Mouse (Mus musculus) limb, embryonic 13.5 days (tissue): ENCODE data around the gene Coa4. TPM values are rescaled to one million over a fixed set of nuclear protein-coding genes. Genes with fewer than 3 reads are reported as not detected.

Source experiments
- ATAC-seq: fragments of 200-750 bp; cut with Nextera tagmentation; 2 replicates; pipeline ENCODE4 v1.8.0; 2017; ENCODE audit warnings: low read depth, moderate number of reproducible peaks, moderate TSS enrichment; ENCODE audit not compliant: low FRiP score
- H3K27ac ChIP-seq: fragments of 300-500 bp; sonication (generic); 2 replicates; pipeline ENCODE4 v1.5.1; 2015; ENCODE audit warnings: inconsistent platforms, mild to moderate bottlenecking, moderate library complexity
- H3K27me3 ChIP-seq: fragments of 300-500 bp; sonication (generic); 2 replicates; pipeline ENCODE4 v1.6.1; 2015; ENCODE audit warnings: mild to moderate bottlenecking, inconsistent platforms
- H3K36me3 ChIP-seq: fragments of 300-500 bp; sonication (generic); 2 replicates; pipeline ENCODE4 v1.6.1; 2015; ENCODE audit warnings: inconsistent platforms, mild to moderate bottlenecking, moderate library complexity
- H3K4me1 ChIP-seq: fragments of 300-500 bp; sonication (generic); 2 replicates; pipeline ENCODE4 v1.6.1; 2015; ENCODE audit warnings: inconsistent platforms
- H3K4me2 ChIP-seq: fragments of 300-500 bp; sonication (generic); replicated peaks from 2 replicates; pipeline ENCODE4 v1.6.1; 2015; ENCODE audit warnings: inconsistent platforms, mild to moderate bottlenecking, moderate library complexity
- H3K4me3 ChIP-seq: fragments of 300-500 bp; sonication (generic); 2 replicates; pipeline ENCODE4 v1.5.1; 2015; ENCODE audit warnings: moderate library complexity, mild to moderate bottlenecking, inconsistent platforms
- H3K9ac ChIP-seq: fragments of 300-500 bp; sonication (generic); 2 replicates; pipeline ENCODE4 v1.6.1; 2015; ENCODE audit warnings: mild to moderate bottlenecking, inconsistent platforms
- H3K9me3 ChIP-seq: fragments of 300-500 bp; sonication (generic); 2 replicates; pipeline ENCODE4 v1.6.1; 2016; ENCODE audit warnings: inconsistent platforms
- WGBS: fragments of 180-500 bp; shearing (Covaris S2); methylation state at CpG from one replicate; pipeline ENCODE4 v1.1.7; 2015; 5-methylcytosine and 5-hydroxymethylcytosine counted together
- polyA plus RNA-seq: library from polyadenylated mRNA; unstranded; fragments of >200 nt; fragmentation: Nextera tagmentation; extraction: Ambion mirVana; gene quantifications from 2 replicates; pipeline ENCODE4 v1.2.1, GENCODE M21; 2015

The Coa4 gene
- polyA plus RNA-seq: 18.3 and 18.5 TPM in 2 replicates

DNA sequence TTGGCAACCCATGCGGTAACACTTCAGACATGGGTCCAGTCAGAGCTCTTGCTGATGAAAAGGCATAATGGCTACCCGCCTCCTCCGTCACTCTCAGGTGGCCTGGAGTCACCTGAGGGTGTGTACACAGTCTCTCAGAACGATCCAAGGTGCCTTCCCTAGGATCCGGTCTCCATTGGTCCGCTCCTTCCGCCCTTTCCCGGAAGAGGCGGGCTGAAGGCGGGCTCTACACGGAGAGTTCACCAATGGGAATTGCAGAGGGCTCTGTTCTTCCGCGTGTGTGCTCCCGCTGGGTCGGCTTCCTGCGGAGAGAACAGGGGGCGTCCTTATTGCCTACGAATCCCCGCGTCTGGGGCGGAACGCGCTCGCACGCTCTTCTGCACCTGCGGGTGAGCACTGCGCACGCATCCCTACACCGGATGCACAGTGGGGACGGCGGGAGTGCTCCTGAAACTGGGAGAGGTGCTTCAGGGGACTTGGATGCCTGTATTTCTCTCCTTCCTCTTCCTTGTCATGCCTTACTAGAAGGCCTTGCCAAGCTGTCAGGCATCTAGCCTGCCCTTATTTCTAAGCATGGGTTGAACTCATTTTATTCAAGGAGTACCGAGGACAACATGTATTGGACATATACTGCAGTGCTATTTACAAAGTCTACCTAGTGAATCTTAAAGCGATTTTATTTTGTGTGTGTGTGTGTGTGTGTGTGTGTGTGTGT lies at the start of gene Coa4:
TSS of gene Coa4 (plus strand) at position 268 of the 715 bp plus-strand sequence.
- H3K4me2 ChIP-seq: peak within 1 kb of the TSS; percentile 72
- no peaks in the 10 kb centered on the region for H3K9me3 ChIP-seq
- H3K4me1 ChIP-seq: peaks cover 11% of the 10 kb centered on the region
- H3K9ac ChIP-seq: peak within 1 kb of the TSS; percentile 75
- H3K36me3 ChIP-seq: peaks cover 20% of the 10 kb centered on the region
- peak within 1 kb of the TSS; percentile 64 for H3K4me3 ChIP-seq
- peak within 1 kb of the TSS; percentile 73 for H3K27ac ChIP-seq
- peak; percentile 100 for ATAC-seq
- no peaks in the 10 kb centered on the region for H3K27me3 ChIP-seq
- WGBS: under 1% methylated on average over 33 of the region's 33 CpGs

DNA sequence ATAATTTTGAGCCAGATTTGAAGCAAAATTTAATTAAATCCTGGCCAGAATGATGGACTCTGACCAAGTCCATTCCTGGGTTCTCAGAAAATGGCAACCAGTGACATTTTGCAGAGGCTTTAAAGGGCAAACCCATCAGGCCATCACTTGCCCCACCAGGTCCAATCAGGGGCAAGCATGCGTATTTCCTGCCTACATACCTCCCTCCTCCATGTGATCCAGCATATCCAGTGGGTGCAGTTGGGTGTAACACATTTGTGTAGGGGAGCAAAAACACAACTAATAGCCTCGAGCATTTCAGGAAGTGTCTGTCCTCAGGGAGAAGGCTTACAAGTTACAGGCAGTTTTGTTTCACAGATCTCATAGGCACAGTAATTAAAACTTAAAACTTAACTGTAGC lies 49.6 kb upstream of the Coa4 start:
- Histone ChIP-seq H3K27ac (no peak overlapping the region), H3K9me3 (no peaks in the 10 kb centered on the region), H3K27me3 (no peaks in the 10 kb centered on the region), H3K4me3 (no peak overlapping the region), H3K9ac (no peak overlapping the region), H3K36me3 (no peaks in the 10 kb centered on the region), H3K4me1 (peaks cover 7% of the 10 kb centered on the region; the same call in 1 of the 2 replicates), H3K4me2 (no peak overlapping the region)
- ATAC-seq: no peak
- WGBS: 55% methylated on average over 2 of the region's 2 CpGs

DNA sequence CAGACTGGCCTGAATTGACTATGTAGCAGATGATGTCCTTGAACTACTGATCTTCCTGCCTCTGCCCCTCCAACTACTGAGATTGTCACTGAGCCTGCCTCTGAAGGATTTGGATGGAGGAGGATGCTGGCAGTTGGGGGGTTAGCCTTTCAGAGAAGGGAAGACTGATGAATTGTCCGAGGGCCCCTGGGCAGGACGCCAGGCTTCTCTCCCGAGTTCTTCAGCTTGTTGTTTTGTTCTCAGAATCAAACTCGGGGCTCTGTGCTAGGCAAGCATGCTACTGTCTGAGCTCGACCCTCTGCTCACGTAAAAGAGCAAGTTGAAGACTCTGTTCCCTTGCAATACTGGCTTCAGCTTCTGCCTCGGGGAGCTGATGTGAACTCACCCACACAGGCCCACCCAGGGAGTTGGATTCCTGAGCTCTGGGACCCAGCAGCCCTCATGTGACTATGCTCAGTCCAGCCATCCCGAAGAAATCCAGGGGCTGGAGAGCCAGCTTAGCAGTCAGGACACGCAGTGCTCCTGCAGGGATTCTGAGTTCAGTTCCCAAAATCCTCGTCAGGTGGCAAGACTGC lies 48.3 kb upstream of the Coa4 start:
- no peak for ATAC-seq
- WGBS: 46% methylated on average over 10 of the region's 10 CpGs
- H3K4me1 ChIP-seq: peaks cover 19% of the 10 kb centered on the region
- H3K4me3 ChIP-seq: no peak overlapping the region
- no peak overlapping the region for H3K9ac ChIP-seq
- no peaks in the 10 kb centered on the region for H3K27me3 ChIP-seq
- H3K9me3 ChIP-seq: no peaks in the 10 kb centered on the region
- no peak overlapping the region for H3K4me2 ChIP-seq
- H3K36me3 ChIP-seq: no peaks in the 10 kb centered on the region
- H3K27ac ChIP-seq: no peak overlapping the region

DNA sequence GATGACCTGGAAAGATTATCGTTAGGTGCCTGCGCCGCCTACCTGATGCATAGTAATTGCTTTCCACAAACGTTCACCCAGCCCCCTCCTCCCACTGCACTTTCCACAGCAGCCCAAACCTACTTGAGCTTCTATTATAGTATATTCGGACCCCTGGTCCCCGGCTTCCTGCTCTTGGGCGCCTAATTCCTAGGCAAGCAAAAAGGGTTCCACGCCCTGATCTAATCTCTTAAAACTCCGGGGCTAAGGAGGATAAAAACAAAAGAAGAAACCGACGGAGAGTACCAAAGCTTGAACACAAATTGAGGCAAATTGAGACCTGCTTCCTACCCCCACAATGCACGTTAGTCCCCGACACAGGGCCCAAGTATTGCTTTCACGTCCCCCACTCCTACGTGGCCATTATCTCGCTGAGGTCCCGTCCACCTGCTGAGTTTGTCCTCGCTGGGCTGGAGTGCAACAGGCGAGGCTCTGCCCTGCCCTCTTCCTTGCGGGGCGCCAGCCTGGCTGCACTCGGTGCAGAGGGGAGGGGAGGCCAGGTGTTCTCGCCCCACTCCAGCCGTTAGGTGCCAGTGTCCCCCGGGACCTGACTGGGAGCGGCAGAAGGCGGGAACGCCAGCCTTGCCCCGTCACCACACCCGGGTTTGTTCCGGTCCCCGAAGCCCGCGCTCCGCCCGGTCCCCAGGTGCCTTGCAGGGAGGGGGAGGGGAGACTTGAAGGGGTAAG lies 44.3 kb upstream of the Coa4 start:
- peak; percentile 32; the same call in 1 of the 2 replicates for ATAC-seq
- Histone ChIP-seq H3K4me1 (peaks cover 53% of the 10 kb centered on the region), H3K27ac (no peak overlapping the region), H3K36me3 (peaks cover 11% of the 10 kb centered on the region), H3K9ac (peak overlapping the region; percentile 67), H3K4me2 (peak overlapping the region; percentile 83), H3K9me3 (no peaks in the 10 kb centered on the region), H3K4me3 (peak overlapping the region; percentile 52), H3K27me3 (no peaks in the 10 kb centered on the region)
- whole genome bisulfite sequencing: 2% methylated on average over 36 of the region's 36 CpGs

DNA sequence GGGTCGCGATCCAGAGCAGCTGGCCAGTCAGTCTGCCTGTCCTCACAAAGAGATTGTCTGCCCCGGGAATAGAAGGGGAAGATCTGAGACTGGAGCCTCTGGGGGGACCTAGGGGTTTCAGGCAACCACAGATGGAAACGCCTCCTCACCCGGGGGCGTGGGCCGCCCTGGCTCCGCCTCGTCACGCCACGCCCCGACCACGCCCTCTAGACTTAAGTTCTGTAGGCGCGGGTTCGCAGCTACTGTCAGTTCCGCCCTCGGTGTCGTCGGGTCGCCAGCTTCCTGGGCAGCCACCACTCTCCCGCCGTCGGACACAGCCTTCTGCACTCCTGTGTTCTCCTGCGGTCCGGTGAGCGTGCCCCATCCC lies 43.8 kb upstream of the Coa4 start, which contains the start of gene Ucp2:
TSS of gene Ucp2 (plus strand) at position 221 of the 367 bp plus-strand sequence.
- ATAC-seq: peak; percentile 41
- peaks cover 53% of the 10 kb centered on the region for H3K4me1 ChIP-seq
- H3K4me2 ChIP-seq: peak within 1 kb of the TSS; percentile 83

DNA sequence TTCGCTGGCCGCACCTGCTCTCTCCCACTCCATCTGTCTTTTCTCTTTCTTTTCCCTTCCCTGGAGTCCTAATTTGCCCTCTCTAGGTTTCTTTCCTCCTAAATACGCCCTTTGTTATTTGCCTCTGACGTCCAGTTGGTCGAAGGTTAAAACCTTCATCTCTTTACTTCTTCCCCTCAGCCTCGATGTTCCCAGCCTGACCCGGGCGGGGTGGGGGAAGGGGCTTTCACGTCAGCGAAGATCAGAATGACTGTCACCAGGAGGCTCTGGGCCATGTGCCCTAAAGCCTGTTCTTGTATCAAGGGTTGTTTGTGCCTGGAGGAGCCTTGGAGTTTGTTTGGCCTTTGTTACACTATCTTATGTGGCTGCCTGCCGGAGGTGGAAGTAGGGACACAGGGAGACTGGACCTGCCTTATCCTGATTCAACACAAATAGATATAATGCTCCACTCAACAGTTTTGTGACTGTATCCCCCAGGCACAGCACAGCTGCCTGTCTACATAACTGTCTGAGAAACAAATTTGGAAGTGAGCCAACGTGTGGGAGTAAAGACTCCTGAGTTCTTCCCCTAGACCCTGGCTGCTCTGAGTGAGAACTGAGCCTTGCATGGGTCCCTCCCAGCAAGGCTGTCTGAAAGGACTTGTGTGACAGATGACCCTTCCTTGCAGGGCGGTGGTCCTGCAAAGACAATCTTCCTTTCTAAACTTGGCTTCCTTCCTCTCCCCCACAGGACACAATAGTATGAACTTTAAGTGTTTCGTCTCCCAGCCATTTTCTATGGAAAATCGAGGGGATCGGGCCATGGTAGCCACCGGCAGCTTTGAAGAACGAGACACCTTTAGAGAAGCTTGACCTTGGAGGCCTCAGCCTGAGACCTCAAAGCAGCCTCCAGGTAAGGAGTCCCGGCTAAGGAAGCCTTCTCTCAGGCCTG lies 43.1 kb upstream of the Coa4 start:
- 35% methylated on average over 19 of the region's 19 CpGs for WGBS
- ATAC-seq: 0 out of 2 replicates have a peak, but pooled peaks have one; percentile 37
- Histone ChIP-seq H3K4me2 (peak overlapping the region; percentile 83), H3K4me3 (peak overlapping the region; percentile 52), H3K9ac (peak overlapping the region; percentile 67), H3K9me3 (no peaks in the 10 kb centered on the region), H3K27me3 (no peaks in the 10 kb centered on the region), H3K4me1 (peaks cover 49% of the 10 kb centered on the region), H3K36me3 (peaks cover 23% of the 10 kb centered on the region), H3K27ac (peak overlapping the region; percentile 72; the same call in 1 of the 2 replicates)

More for the DNA sequence above, 43.8 kb upstream of the Coa4 start, which contains the start of gene Ucp2:
- Histone ChIP-seq H3K4me3 (peak within 1 kb of the TSS; percentile 52), H3K27ac (peak within 1 kb of the TSS; percentile 72; the same call in 1 of the 2 replicates), H3K9ac (peak within 1 kb of the TSS; percentile 67), H3K9me3 (no peaks in the 10 kb centered on the region), H3K27me3 (no peaks in the 10 kb centered on the region), H3K36me3 (peaks cover 17% of the 10 kb centered on the region)
- under 1% methylated on average over 27 of the region's 27 CpGs for WGBS

DNA sequence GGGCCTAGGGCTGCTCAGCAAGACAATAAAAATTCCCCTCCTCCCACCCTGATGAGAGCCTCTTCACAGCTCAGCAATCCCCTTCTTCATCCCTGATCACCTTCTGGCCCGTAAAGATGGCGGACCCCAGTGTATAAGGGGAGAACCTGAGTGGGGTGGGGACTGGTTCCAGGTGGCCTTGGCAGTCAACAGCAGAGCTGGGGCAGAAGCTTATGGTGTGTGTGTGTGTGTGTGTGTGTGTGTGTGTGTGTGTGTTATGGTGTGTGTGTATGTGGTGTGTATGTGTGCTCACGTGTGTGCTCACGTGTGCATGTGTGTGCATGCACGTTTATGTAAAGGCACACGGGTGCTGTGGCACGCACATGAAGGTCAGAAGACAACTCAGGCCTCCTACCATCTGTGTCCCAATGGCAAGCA lies 42.4 kb upstream of the Coa4 start:
- Histone ChIP-seq H3K4me1 (peaks cover 49% of the 10 kb centered on the region), H3K9ac (peak overlapping the region; percentile 67; the same call in 1 of the 2 replicates), H3K9me3 (no peaks in the 10 kb centered on the region), H3K4me3 (peak overlapping the region; percentile 52), H3K27me3 (no peaks in the 10 kb centered on the region), H3K27ac (peak overlapping the region; percentile 72), H3K36me3 (peaks cover 30% of the 10 kb centered on the region), H3K4me2 (peak overlapping the region; percentile 83)
- ATAC-seq: no peak
- WGBS: 79% methylated on average over 7 of the region's 7 CpGs

DNA sequence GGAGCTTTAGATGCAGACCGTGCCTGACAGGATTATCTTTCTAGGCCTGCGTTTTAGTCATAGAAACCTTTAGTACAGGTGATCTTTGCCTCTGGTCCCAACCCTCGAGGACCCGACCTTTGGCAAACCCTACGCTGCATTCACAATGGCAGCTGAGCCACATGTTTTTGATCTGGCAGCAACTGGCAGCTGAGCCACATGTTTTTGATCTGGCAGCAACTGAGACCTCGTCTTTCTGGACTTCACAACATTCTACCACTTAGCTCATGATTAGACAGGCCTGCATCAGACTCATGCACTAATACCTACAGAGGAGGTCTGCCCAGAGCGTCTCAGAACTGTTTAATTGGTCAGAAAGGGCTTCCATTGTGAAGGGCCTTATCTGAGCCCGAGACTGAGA lies 41.8 kb upstream of the Coa4 start:
- peak overlapping the region; percentile 48 for H3K9ac ChIP-seq
- peak overlapping the region; percentile 52 for H3K4me3 ChIP-seq
- H3K9me3 ChIP-seq: no peaks in the 10 kb centered on the region
- 16% methylated on average over 8 of the region's 8 CpGs for WGBS
- H3K27ac ChIP-seq: peak overlapping the region; percentile 72
- H3K4me1 ChIP-seq: peaks cover 49% of the 10 kb centered on the region
- peaks cover 36% of the 10 kb centered on the region for H3K36me3 ChIP-seq
- peak; percentile 4; the same call in 1 of the 2 replicates for ATAC-seq
- peak overlapping the region; percentile 83 for H3K4me2 ChIP-seq
- H3K27me3 ChIP-seq: no peaks in the 10 kb centered on the region

DNA sequence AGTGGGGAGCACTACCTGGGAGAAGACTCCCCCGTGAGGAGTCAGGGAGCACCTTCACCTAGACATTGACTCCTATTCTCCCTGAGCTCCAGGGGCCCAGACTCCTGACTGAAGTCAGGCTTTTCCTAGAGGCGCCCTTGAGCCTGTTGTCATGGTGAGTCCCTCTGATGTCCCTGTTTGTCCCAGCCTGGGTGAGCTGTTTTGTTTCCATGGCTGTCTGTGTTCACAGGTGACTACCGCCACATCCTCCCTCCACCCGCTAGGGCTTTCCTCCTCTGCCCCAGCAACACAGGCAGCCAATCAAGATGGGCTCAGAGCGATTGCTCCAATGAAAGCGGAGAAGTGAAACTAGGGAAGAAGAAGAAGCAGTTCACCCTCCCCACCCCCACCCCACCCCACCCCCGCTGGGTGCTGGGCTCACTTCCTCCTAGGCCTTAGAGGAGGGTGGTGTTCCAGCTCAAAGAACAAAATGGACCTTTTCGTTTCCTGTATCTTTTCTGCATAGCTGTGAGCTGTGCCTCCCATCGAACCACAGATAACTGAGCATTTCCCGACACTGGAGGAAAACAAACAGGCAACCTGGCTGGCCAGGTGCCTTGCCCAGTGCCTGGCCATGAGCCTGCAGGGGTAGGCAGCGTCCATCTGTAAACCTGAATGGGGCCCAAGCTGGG lies 41.2 kb upstream of the Coa4 start:
- H3K27me3 ChIP-seq: no peaks in the 10 kb centered on the region
- peak overlapping the region; percentile 52 for H3K4me3 ChIP-seq
- 24% methylated on average over 11 of the region's 11 CpGs for WGBS
- H3K9ac ChIP-seq: peak overlapping the region; percentile 48
- peak overlapping the region; percentile 83 for H3K4me2 ChIP-seq
- H3K9me3 ChIP-seq: no peaks in the 10 kb centered on the region
- peak overlapping the region; percentile 72 for H3K27ac ChIP-seq
- peaks cover 37% of the 10 kb centered on the region for H3K36me3 ChIP-seq
- peaks cover 51% of the 10 kb centered on the region for H3K4me1 ChIP-seq
- peak; percentile 60 for ATAC-seq

DNA sequence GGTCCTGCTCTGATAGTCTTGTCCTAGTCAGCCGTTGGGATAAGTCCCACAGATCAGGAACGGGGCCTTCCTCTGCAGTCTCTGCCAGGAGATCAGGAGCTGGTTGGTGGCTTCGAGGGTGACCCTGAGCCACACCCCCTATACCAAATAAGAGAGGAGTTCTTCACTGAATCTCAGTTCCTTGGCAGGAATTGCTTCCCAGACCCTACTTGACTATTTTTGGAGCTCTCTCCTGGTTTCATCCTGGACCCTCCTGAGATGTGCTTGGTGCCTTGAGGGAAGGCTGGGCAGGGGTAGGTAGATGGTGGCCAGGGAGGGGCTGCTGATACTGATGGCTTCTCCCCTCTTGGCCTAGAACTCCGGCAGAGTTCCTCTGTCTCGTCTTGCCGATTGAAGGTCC lies 40.5 kb upstream of the Coa4 start:
- no peaks in the 10 kb centered on the region for H3K9me3 ChIP-seq
- no peak for ATAC-seq
- WGBS: 75% methylated on average over 6 of the region's 6 CpGs
- peaks cover 51% of the 10 kb centered on the region for H3K4me1 ChIP-seq
- H3K4me3 ChIP-seq: no peak overlapping the region
- H3K4me2 ChIP-seq: peak overlapping the region; percentile 83
- peak overlapping the region; percentile 61; the same call in 1 of the 2 replicates for H3K27ac ChIP-seq
- H3K36me3 ChIP-seq: peaks cover 37% of the 10 kb centered on the region
- peak overlapping the region; percentile 43; the same call in 1 of the 2 replicates for H3K9ac ChIP-seq
- no peaks in the 10 kb centered on the region for H3K27me3 ChIP-seq

DNA sequence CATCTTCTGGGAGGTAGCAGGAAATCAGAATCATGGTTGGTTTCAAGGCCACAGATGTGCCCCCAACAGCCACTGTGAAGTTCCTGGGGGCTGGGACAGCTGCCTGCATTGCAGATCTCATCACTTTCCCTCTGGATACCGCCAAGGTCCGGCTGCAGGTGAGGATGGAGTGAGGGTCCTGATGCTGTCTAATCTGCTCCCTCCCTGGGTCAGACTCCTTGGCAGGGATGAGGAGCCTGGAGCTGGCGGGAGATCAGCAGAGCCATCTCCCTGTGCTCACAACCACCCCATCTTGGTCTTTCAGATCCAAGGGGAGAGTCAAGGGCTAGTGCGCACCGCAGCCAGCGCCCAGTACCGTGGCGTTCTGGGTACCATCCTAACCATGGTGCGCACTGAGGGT lies 40.1 kb upstream of the Coa4 start:
- H3K4me3 ChIP-seq: no peak overlapping the region
- H3K4me2 ChIP-seq: no peak overlapping the region
- H3K27me3 ChIP-seq: no peaks in the 10 kb centered on the region
- 98% methylated on average over 9 of the region's 9 CpGs for WGBS
- peaks cover 51% of the 10 kb centered on the region for H3K4me1 ChIP-seq
- H3K27ac ChIP-seq: no peak overlapping the region
- H3K36me3 ChIP-seq: peaks cover 37% of the 10 kb centered on the region
- ATAC-seq: no peak
- H3K9ac ChIP-seq: peak overlapping the region; percentile 43; the same call in 1 of the 2 replicates
- no peaks in the 10 kb centered on the region for H3K9me3 ChIP-seq
